Mouse (Mus musculus): ENCODE data around the gene B130006D01Rik.
"Not testable (repeated sequence)": the region's sequence is repeated elsewhere in the genome, so short reads cannot be mapped to it uniquely, and the experiment has no call there.

The B130006D01Rik gene

GRCm38 (mm10) chr11:95713811-95714241 lies 9.6 kb upstream of the B130006D01Rik start:
- peak in 1 of 2 experiments; percentile 38 for DNase-seq

- no peak for DNase-seq
Measured at GRCm38 (mm10) chr11:95714411-95714810, 9.0 kb upstream of the B130006D01Rik start.

GRCm38 (mm10) chr11:95716136-95716535 lies 7.3 kb upstream of the B130006D01Rik start:
- peak; percentile 23 to 27 for DNase-seq

- DNase-seq = peak; percentile 44 to 54
Measured at GRCm38 (mm10) chr11:95719356-95719755, 4.0 kb upstream of the B130006D01Rik start.

- DNase-seq = no peak
Measured at GRCm38 (mm10) chr11:95724466-95724865, 1.1 kb downstream of the B130006D01Rik start.

- DNase-seq = no peak
Measured at GRCm38 (mm10) chr11:95726156-95726555, 2.8 kb downstream of the B130006D01Rik start.

- DNase-seq = no peak
Measured at GRCm38 (mm10) chr11:95727947-95728346, 4.6 kb downstream of the B130006D01Rik start.

- no peak for DNase-seq
Measured at GRCm38 (mm10) chr11:95728916-95729907, 5.8 kb downstream of the B130006D01Rik start.

GRCm38 (mm10) chr11:95734485-95734884 lies 11.1 kb downstream of the B130006D01Rik start:
- DNase-seq = no peak

- DNase-seq = peak; percentile 30 to 47
Measured at GRCm38 (mm10) chr11:95737811-95738210, 14.4 kb downstream of the B130006D01Rik start.

- no peak for DNase-seq
Measured at GRCm38 (mm10) chr11:95744521-95744920, 21.1 kb downstream of the B130006D01Rik start.

GRCm38 (mm10) chr11:95746821-95747220 lies 23.4 kb downstream of the B130006D01Rik start:
- DNase-seq = peak; percentile 69 to 79

GRCm38 (mm10) chr11:95748331-95748730 lies 24.9 kb downstream of the B130006D01Rik start:
- DNase-seq = no peak

GRCm38 (mm10) chr11:95749619-95750018 lies 26.2 kb downstream of the B130006D01Rik start:
- DNase-seq = no peak

GRCm38 (mm10) chr11:95750995-95751394 lies 27.6 kb downstream of the B130006D01Rik start:
- peak; percentile 78 to 90 for DNase-seq

- not testable (repeated sequence) for DNase-seq
Measured at GRCm38 (mm10) chr11:95755137-95755536, 31.8 kb downstream of the B130006D01Rik start.

- DNase-seq = no peak
Measured at GRCm38 (mm10) chr11:95760521-95760920, 37.1 kb downstream of the B130006D01Rik start.

- DNase-seq = no peak
Measured at GRCm38 (mm10) chr11:95762996-95763395, 39.6 kb downstream of the B130006D01Rik start.

GRCm38 (mm10) chr11:95764806-95765205 lies 41.4 kb downstream of the B130006D01Rik start:
- DNase-seq = no peak

- DNase-seq = no peak
Measured at GRCm38 (mm10) chr11:95765334-95765733, 41.9 kb downstream of the B130006D01Rik start.

GRCm38 (mm10) chr11:95768244-95768643 lies 44.9 kb downstream of the B130006D01Rik start:
- no peak for DNase-seq

GRCm38 (mm10) chr11:95769208-95769607 lies 45.8 kb downstream of the B130006D01Rik start:
- no peak for DNase-seq

GRCm38 (mm10) chr11:95770720-95771364 lies 47.5 kb downstream of the B130006D01Rik start:
- peak in 1 of 2 experiments; percentile 58 for DNase-seq

Measured in cerebellum, postnatal 25 days (tissue).